Mouse (Mus musculus): ENCODE measurements around the gene Cfap46. TPM values are rescaled to one million over a fixed set of nuclear protein-coding genes. Genes with fewer than 3 reads are reported as not detected.

The Cfap46 gene
- polyA plus RNA-seq, 1 experiment from 2014 or later, result 0.22 TPM

GRCm38 (mm10) chr7:139585183-139585821, 98.3 kb downstream of the Cfap46 start:
- H3K27me3 ChIP-seq (replicated peaks), result peaks cover 81% of the 10 kb centered on the region
- WGBS, result 3% methylated on average over 29 of the region's 29 CpGs
- ATAC-seq (ENCODE audit: insufficient read depth, low FRiP score, low read depth), result no peak
- no peak overlapping the region for H3K9ac ChIP-seq
- H3K4me1 ChIP-seq, result peaks cover 27% of the 10 kb centered on the region
- peak overlapping the region; percentile 19; the same call in 1 of the 2 replicates for H3K4me2 ChIP-seq
- H3K4me3 ChIP-seq (replicated peaks), result 0 out of 2 replicates have a peak overlapping the region, but pooled peaks have one; percentile 7
- H3K36me3 ChIP-seq, result no peaks in the 10 kb centered on the region
- no peaks in the 10 kb centered on the region for H3K9me3 ChIP-seq
- no peak overlapping the region for H3K27ac ChIP-seq

- Histone ChIP-seq H3K4me2 (peak overlapping the region; percentile 11), H3K27me3 (replicated peaks) (peaks cover 89% of the 10 kb centered on the region), H3K27ac (no peak overlapping the region), H3K9me3 (no peaks in the 10 kb centered on the region), H3K4me3 (replicated peaks) (peak overlapping the region; percentile 7; the same call in 1 of the 2 replicates), H3K36me3 (no peaks in the 10 kb centered on the region), H3K4me1 (peaks cover 27% of the 10 kb centered on the region), H3K9ac (no peak overlapping the region)
- 3% methylated on average over 53 of the region's 53 CpGs for WGBS
- ATAC-seq (ENCODE audit: insufficient read depth, low FRiP score, low read depth), result no peak
Measured at GRCm38 (mm10) chr7:139584221-139585175, 99.1 kb downstream of the Cfap46 start.

GRCm38 (mm10) chr7:139583094-139583737, 100.4 kb downstream of the Cfap46 start:
- Histone ChIP-seq H3K4me3 (replicated peaks) (no peak overlapping the region), H3K4me2 (no peak overlapping the region), H3K9ac (no peak overlapping the region), H3K36me3 (0 out of 2 replicates have a peak, but pooled peaks cover 2% of the 10 kb centered on the region), H3K27me3 (replicated peaks) (peaks cover 95% of the 10 kb centered on the region), H3K4me1 (peaks cover 27% of the 10 kb centered on the region), H3K9me3 (no peaks in the 10 kb centered on the region), H3K27ac (no peak overlapping the region)
- 21% methylated on average over 17 of the region's 17 CpGs for WGBS
- no peak for ATAC-seq (ENCODE audit: insufficient read depth, low FRiP score, low read depth)

- Histone ChIP-seq H3K4me3 (replicated peaks) (peak within 1 kb of the TSS; percentile 28), H3K9ac (no peak within 1 kb of the TSS), H3K4me2 (peak within 1 kb of the TSS; percentile 60), H3K9me3 (no peaks in the 10 kb centered on the region), H3K36me3 (0 out of 2 replicates have a peak, but pooled peaks cover 3% of the 10 kb centered on the region), H3K27ac (no peak within 1 kb of the TSS), H3K27me3 (replicated peaks) (peaks cover 90% of the 10 kb centered on the region), H3K4me1 (peaks cover 27% of the 10 kb centered on the region)
- peak; percentile 34 for ATAC-seq (ENCODE audit: insufficient read depth, low FRiP score, low read depth)
- under 1% methylated on average over 56 of the region's 56 CpGs for WGBS
Measured at GRCm38 (mm10) chr7:139582595-139582994, 101.0 kb downstream of the Cfap46 start, which contains the start of gene Nkx6-2. Nkx6-2 (minus strand) TSS chr7:139582797.

- Histone ChIP-seq H3K4me3 (replicated peaks) (peak overlapping the region; percentile 28), H3K9ac (no peak overlapping the region), H3K4me1 (peaks cover 27% of the 10 kb centered on the region), H3K36me3 (0 out of 2 replicates have a peak, but pooled peaks cover 4% of the 10 kb centered on the region), H3K9me3 (no peaks in the 10 kb centered on the region), H3K27me3 (replicated peaks) (peaks cover 84% of the 10 kb centered on the region), H3K27ac (no peak overlapping the region), H3K4me2 (peak overlapping the region; percentile 60)
- under 1% methylated on average over 82 of the region's 82 CpGs for WGBS
- ATAC-seq (ENCODE audit: insufficient read depth, low FRiP score, low read depth), result peak; percentile 20; the same call in 1 of the 2 replicates
Measured at GRCm38 (mm10) chr7:139581801-139582571, 101.6 kb downstream of the Cfap46 start.

GRCm38 (mm10) chr7:139580851-139581775, 102.5 kb downstream of the Cfap46 start:
- Histone ChIP-seq H3K4me1 (peaks cover 27% of the 10 kb centered on the region), H3K9ac (no peak overlapping the region), H3K4me3 (replicated peaks) (peak overlapping the region; percentile 28), H3K4me2 (peak overlapping the region; percentile 60), H3K27me3 (replicated peaks) (peaks cover 76% of the 10 kb centered on the region), H3K9me3 (no peaks in the 10 kb centered on the region), H3K27ac (no peak overlapping the region), H3K36me3 (0 out of 2 replicates have a peak, but pooled peaks cover 9% of the 10 kb centered on the region)
- WGBS, result 4% methylated on average over 78 of the region's 78 CpGs
- no peak for ATAC-seq (ENCODE audit: insufficient read depth, low FRiP score, low read depth)

GRCm38 (mm10) chr7:139579261-139579905, 104.2 kb downstream of the Cfap46 start:
- Histone ChIP-seq H3K4me2 (no peak overlapping the region), H3K9me3 (no peaks in the 10 kb centered on the region), H3K27me3 (replicated peaks) (peaks cover 58% of the 10 kb centered on the region), H3K4me1 (peaks cover 22% of the 10 kb centered on the region), H3K4me3 (replicated peaks) (no peak overlapping the region), H3K27ac (no peak overlapping the region), H3K9ac (no peak overlapping the region), H3K36me3 (peaks cover 14% of the 10 kb centered on the region; the same call in 1 of the 2 replicates)
- ATAC-seq (ENCODE audit: insufficient read depth, low FRiP score, low read depth), result no peak
- WGBS, result 75% methylated on average over 21 of the region's 21 CpGs

- Histone ChIP-seq H3K9ac (no peak overlapping the region), H3K9me3 (no peaks in the 10 kb centered on the region), H3K27me3 (replicated peaks) (peaks cover 26% of the 10 kb centered on the region), H3K4me2 (no peak overlapping the region), H3K4me1 (peaks cover 4% of the 10 kb centered on the region), H3K27ac (no peak overlapping the region), H3K4me3 (replicated peaks) (no peak overlapping the region), H3K36me3 (peaks cover 14% of the 10 kb centered on the region; the same call in 1 of the 2 replicates)
- 62% methylated on average over 16 of the region's 16 CpGs for WGBS
- no peak for ATAC-seq (ENCODE audit: insufficient read depth, low FRiP score, low read depth)
Measured at GRCm38 (mm10) chr7:139576064-139576686, 107.4 kb downstream of the Cfap46 start.

- Histone ChIP-seq H3K9ac (no peak overlapping the region), H3K4me2 (no peak overlapping the region), H3K9me3 (no peaks in the 10 kb centered on the region), H3K36me3 (peaks cover 17% of the 10 kb centered on the region; the same call in 1 of the 2 replicates), H3K4me3 (replicated peaks) (no peak overlapping the region), H3K27ac (0 out of 2 replicates have a peak overlapping the region, but pooled peaks have one; percentile 36), H3K27me3 (replicated peaks) (no peaks in the 10 kb centered on the region), H3K4me1 (no peaks in the 10 kb centered on the region)
- WGBS, result 51% methylated on average over 3 of the region's 3 CpGs
- peak; percentile 87 for ATAC-seq (ENCODE audit: insufficient read depth, low FRiP score, low read depth)
Measured at GRCm38 (mm10) chr7:139572665-139573064, 111.0 kb downstream of the Cfap46 start.
